Mouse (Mus musculus): ENCODE measurements around the gene Psmd3.

Gene Psmd3

DNA sequence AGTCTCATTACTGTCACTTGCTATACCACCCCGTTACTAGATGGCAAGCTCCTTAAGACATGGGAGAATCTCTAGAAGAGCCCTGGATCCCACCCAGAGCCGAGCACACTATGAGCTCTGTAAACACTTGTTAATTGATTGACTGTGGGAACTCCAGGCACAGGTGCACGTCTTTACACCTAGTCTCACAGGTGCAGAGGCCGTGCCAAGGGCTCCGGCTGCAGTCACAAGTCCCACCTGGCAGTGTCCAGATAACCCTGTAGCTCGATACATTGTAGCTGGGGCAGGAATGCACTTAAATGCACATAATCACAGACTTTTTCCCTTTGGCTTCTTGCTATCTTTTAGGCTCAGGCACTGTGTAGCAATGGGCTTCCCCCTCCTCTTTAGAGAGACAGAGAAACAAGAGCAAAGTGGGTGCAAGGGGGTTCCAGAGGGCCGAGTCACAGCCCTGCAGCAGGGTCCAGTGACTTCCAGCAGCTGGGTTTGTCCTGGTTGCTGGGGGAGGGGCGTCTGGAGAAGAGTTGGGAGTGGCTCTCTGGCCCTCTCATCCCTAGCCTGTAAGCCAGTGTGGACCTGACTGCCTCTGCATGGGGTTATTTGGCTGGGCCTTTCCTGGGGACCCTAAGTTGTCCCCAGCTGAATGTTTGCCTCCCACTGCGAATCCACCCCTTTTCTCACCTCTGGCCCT is 61.4 kb downstream of the Psmd3 start:
- DNase-seq (ENCODE audit: low read depth, low spot score): no peak

DNA sequence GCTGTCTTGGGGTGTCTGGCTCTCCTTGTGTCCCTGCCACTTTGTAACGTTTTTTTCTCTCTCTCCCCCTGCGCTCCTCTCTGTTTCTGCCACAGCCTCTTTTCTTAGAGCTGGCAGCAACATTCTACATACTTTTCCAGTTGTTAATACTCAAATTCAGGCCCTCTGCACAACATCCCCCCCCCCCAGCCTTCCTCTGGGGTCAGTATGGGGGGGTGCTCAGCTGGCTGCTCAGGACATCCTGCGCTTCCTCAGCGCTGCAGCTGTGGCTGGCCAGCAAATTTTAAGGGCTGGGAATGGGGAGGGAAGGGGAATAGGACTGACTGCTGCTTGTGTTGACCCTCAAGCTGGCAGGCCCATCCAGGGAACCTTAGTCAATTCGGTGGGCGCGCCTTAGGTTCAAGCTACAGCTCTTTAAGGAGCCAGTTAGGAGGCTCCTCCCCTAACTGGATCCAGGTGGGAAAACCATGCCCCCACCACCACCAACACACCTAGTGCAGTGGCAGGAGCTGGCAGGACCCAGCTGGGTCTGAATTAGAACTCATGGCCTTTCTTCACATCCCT is 62.2 kb downstream of the Psmd3 start:
- DNase-seq (ENCODE audit: low read depth, low spot score): no peak
